Mouse (Mus musculus) left cerebral cortex, postnatal 36 days (tissue): ENCODE results near the gene Ddx10. TPM values are rescaled to one million over a fixed set of nuclear protein-coding genes. Genes with fewer than 3 reads are reported as not detected.
A peak's percentile ranks its signal among the peaks of the same experiment; 100 is the strongest.
"Not testable (repeated sequence)": the region's sequence is repeated elsewhere in the genome, so short reads cannot be mapped to it uniquely, and the experiment has no call there.

Experiments
- DNase-seq, 2 experiments: peaks; one replicate each; pipeline ENCODE4 v3.0.0; 2021 to 2022; ENCODE audit warnings: low spot score in 2 of 2, mixed read lengths in 1 of 2
- intact Hi-C: fragments of 180-260 bp; cut with DNase I; formaldehyde crosslinking; loops from one replicate; pipeline ENCODE4 v1.15.1; 2025
- total RNA-seq, 2 experiments: library from RNA; stranded (reverse); gene quantifications; 2 replicates each; pipeline ENCODE4 v1.2.3; 2021

Ddx10 gene
- total RNA-seq, 2 experiments from 2014 or later = 20.1 to 21.5 TPM

GRCm38 (mm10) chr9:53208283-53208682 is 39.6 kb downstream of the Ddx10 start:
- intact Hi-C loops = no loop called here
- no peak for DNase-seq

DNA sequence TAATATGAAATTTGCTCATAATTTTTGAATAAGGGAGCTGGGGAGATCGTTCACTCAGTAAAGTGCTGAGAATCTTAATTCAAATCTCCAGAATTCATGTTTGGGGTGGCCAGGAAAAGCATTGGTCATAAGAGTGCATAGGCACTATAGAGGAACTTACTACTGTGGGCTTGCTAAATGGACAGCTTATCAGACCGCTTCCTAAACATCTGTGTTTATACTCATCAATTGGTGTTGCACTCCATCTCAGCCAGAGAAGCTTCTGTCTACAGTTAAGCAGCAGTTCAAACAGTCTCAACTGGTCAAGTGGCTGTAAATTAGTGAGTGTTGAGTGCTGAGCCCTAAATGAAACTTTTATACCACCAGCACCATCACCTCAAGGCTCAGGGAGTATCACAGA is 73.3 kb downstream of the Ddx10 start:
- intact Hi-C loops = no loop called here
- no peak for DNase-seq

GRCm38 (mm10) chr9:53173258-53173657 is 74.6 kb downstream of the Ddx10 start:
- intact Hi-C loops = no loop called here
- DNase-seq = no peak

GRCm38 (mm10) chr9:53144266-53144665 is 103.6 kb downstream of the Ddx10 start:
- intact Hi-C loops = loop anchor here (2.0 kb wide), 1 partner anchor 845 kb away; no protein-coding TSS in a partner anchor
- DNase-seq = peak; percentile 33 to 47

GRCm38 (mm10) chr9:53143508-53143907 is 104.3 kb downstream of the Ddx10 start:
- intact Hi-C loops = no loop called here
- no peak for DNase-seq

GRCm38 (mm10) chr9:53142424-53142823 is 105.4 kb downstream of the Ddx10 start:
- DNase-seq, intact Hi-C loops: not testable (repeated sequence)

DNA sequence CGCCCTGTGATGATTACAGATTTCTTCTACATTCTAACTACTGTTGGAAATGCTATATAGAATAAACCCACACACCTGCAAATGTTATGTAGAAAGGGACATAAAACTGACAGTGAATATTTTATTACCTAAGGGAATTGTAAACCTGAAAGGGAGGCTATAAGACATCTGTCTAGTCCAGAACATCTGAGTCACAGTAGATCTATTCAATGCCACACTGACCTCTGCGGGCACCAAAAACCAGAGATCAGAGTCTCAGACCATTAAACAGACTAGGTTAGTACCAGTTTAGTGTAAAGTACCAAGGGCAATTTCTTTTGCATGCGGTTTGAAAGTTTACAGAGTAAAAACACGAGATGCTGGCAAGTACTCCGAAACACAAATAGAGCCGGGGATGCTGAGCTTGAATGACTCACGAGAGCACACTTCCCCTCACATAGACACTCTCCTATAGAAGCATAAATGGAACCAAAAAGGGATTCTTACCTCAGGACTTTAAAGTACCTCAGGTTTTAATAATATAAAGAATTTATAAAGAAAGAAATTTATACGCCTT is 107.2 kb downstream of the Ddx10 start:
- intact Hi-C loops = no loop called here
- no peak for DNase-seq

- intact Hi-C loops = no loop called here
Measured at GRCm38 (mm10) chr9:53132826-53133225, 115.0 kb downstream of the Ddx10 start.

GRCm38 (mm10) chr9:53130460-53130859 is 117.4 kb downstream of the Ddx10 start:
- intact Hi-C loops = no loop called here
- DNase-seq = no peak

More at GRCm38 (mm10) chr9:53132826-53133225, 115.0 kb downstream of the Ddx10 start:
- no peak for DNase-seq

GRCm38 (mm10) chr9:53101103-53101502 is 146.8 kb downstream of the Ddx10 start:
- DNase-seq = no peak
- intact Hi-C loops = no loop called here

- intact Hi-C loops = no loop called here
- DNase-seq = no peak
Measured at GRCm38 (mm10) chr9:53095319-53096165, 152.3 kb downstream of the Ddx10 start.

DNA sequence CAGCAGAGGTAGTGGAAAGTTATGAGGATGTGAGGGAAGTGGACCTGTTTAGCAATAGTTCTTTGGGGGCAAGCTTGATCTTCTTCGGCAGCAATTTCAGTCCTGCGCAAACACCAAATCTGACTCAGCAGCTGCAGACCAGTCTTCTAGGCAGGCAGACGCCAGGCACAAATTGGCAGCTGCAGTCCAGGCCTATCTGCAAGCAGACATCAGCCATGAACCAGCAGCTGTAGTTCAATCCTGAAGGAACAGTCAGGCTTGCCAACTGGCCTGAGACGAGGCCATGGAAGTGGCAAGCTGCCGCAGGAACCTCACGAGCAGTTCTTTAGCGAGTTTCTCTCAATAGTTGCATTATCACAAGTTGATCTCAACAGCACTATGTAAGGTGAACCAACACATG is 153.3 kb downstream of the Ddx10 start:
- intact Hi-C loops = no loop called here
- no peak for DNase-seq

GRCm38 (mm10) chr9:53077626-53078025 is 170.2 kb downstream of the Ddx10 start:
- intact Hi-C loops = no loop called here
- no peak for DNase-seq

- intact Hi-C loops = no loop called here
- no peak for DNase-seq
Measured at GRCm38 (mm10) chr9:53075931-53076330, 171.9 kb downstream of the Ddx10 start.

- no peak for DNase-seq
- intact Hi-C loops = no loop called here
Measured at GRCm38 (mm10) chr9:53074443-53074842, 173.4 kb downstream of the Ddx10 start.

DNA sequence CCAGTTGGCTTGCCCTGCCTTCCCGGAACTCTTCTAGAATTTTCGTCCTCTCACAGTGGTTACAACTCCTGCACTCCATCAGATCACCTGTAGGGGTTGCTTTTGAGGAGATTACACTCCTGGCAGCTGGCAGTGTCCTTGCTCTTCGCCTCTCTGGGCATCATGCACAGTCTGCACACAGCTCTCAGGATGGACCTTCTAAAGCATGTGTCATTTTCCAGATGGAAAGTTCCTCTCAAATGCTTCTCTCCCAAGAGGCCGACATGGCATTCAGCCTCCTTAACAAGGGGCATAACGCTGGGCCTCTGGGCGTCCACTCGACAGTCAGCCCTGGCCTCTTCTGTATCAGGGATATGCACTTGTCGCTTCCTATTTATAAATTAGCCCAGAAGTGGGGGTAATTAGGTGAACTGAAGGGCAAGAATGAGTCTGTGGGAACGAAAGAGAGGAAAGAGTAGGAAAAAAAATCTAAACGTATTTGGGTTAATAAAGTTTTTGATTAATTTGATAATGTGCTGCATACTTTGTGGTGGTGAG is 174.2 kb downstream of the Ddx10 start:
- intact Hi-C loops = no loop called here

DNA sequence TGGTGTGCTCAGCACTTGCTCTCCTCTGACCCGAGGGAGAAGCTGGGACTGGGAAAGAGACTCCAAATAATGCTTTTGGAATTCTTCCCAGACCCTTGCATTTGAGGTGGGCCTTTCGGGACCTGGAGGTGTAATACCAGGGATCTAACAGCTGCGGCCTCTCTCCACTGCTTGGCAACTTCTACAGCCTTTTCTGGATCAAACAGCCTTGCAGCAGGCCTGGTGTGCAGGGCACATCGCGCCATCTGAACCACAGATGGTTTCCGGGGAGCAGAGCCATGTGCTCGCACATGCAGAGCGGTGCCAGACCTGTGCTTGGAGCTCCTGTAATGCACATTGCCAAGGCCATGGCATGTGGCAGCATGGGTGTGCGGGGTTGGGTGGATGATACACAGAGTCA is 175.8 kb downstream of the Ddx10 start:
- peak in 1 of 2 experiments; percentile 13 for DNase-seq
- intact Hi-C loops = no loop called here

More for the DNA sequence above, 174.2 kb downstream of the Ddx10 start:
- no peak for DNase-seq

DNA sequence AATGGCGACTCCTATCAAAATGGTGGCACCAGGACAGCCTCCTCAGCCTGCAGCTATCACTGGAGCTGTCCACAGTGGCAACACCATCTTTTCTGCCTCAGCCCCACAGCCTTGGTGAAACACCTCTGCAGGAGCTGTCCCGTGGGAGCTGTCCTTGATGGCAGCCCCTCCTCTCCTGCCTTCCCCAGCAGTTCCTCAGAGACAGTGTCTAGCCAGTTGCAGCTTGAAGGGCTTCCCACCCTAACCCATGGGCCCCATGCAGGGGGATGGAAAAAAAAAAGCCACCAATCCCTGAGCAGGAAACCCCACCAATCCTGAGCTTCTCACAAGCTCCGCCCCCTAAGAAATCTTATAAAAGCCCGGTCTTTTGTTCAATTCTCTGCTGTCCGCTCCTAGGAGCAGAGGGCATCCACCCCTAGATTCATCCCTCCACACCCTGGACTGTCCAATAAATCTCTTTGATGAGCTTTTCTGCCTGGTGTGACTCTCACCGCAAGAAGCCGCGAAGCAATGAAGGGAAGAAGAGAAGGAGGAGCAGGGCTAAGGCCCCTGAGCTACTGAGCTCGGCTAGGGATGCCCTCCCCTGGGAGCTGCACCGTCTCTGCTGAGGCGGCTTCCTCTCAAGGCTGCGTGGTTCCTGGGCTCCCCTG is 176.9 kb downstream of the Ddx10 start:
- intact Hi-C loops = no loop called here
- DNase-seq = no peak

DNA sequence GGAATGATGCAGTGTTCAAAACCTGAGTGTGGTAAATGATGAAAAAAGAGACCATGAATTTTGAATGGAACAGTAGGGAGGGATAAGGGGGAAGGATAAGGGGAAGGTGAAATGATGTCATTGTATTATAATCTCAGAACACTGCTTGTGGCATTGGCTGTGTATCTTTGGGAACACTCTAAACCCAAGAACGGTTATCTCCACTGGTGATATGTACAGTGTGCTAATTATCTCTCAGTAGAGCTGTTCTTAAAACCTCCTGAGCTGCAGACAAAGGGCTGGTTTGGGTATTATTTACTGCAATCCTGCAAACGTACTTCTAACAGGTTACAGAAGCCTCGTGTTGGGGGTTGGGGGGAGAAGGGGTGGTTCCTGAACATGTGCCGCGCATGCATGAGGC is 179.7 kb downstream of the Ddx10 start:
- no peak for DNase-seq
- intact Hi-C loops = no loop called here

DNA sequence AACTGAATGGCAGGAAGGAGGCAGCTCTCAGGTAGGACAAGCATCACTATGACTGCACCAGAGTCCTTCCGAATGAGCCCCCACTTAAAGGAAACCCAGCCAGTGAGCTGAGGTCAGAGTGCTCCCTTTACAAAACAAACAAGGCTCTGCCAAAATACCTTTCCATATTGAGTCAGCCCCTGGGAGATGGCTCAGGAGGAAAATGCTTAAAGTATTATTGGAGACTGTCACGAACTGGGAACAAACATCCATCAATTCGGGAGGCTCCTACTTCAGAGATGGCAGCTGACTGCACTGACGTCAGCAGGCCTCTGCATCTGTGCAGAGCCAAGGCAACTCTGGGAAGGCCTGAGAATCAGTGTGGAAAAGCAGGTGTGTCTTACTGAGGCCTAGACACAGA is 181.4 kb downstream of the Ddx10 start:
- intact Hi-C loops = no loop called here
- no peak for DNase-seq
